Mouse (Mus musculus) hindbrain, postnatal 0 days (tissue): ENCODE results near the gene Rtel1. TPM values are rescaled to one million over a fixed set of nuclear protein-coding genes. Genes with fewer than 3 reads are reported as not detected.

Source experiments
- ATAC-seq: fragments of 200-750 bp; cut with Nextera tagmentation; 2 replicates; pipeline ENCODE4 v1.8.0; 2017; ENCODE audit warnings: mild to moderate bottlenecking, moderate TSS enrichment, moderate library complexity
- DNase-seq: peaks from one replicate; pipeline ENCODE4 v3.0.0-alpha.2; 2015; ENCODE audit warnings: low spot score
- H3K27ac ChIP-seq: fragments of 300-500 bp; sonication (generic); 2 replicates; pipeline ENCODE4 v1.5.1; 2014; ENCODE audit warnings: mild to moderate bottlenecking
- H3K27me3 ChIP-seq: fragments of 300-500 bp; sonication (generic); 2 replicates; pipeline ENCODE4 v1.6.1; 2014; ENCODE audit warnings: low read length, mixed read lengths; ENCODE audit not compliant: insufficient read depth
- H3K36me3 ChIP-seq: fragments of 300-500 bp; sonication (generic); 2 replicates; pipeline ENCODE4 v1.6.1; 2014; ENCODE audit warnings: low read length, mixed read lengths; ENCODE audit not compliant: insufficient read depth
- H3K4me1 ChIP-seq: fragments of 300-500 bp; sonication (generic); 2 replicates; pipeline ENCODE4 v1.6.1; 2014; ENCODE audit warnings: antibody characterized with exemption, low read length, mixed read lengths; ENCODE audit not compliant: insufficient read depth
- H3K4me2 ChIP-seq: fragments of 300-500 bp; sonication (generic); 2 replicates; pipeline ENCODE4 v1.6.1; 2014; ENCODE audit warnings: low read depth, mild to moderate bottlenecking, low read length, moderate library complexity, mixed read lengths
- H3K4me3 ChIP-seq: fragments of 300-500 bp; sonication (generic); 2 replicates; pipeline ENCODE4 v1.5.1; 2014; ENCODE audit warnings: low read length
- H3K9ac ChIP-seq: fragments of 300-500 bp; sonication (generic); replicated peaks from 2 replicates; pipeline ENCODE4 v1.6.1; 2014; ENCODE audit warnings: mild to moderate bottlenecking, low read length, moderate library complexity, mixed read lengths
- H3K9me3 ChIP-seq: fragments of 300-500 bp; sonication (generic); 2 replicates; pipeline ENCODE4 v1.6.1; 2016; ENCODE audit warnings: low read length, mixed read lengths
- CTCF ChIP-seq: IDR thresholded peaks from 2 replicates; pipeline ENCODE4 v1.5.1; 2016; ENCODE audit warnings: antibody characterized with exemption, control low read depth, low read depth
- WGBS: fragments of 180-500 bp; shearing (Covaris S2); extraction: QIAGEN DNeasy Blood & Tissue Kit; methylation state at CpG from one replicate; pipeline ENCODE4 v1.1.7; 2014; 5-methylcytosine and 5-hydroxymethylcytosine counted together
- polyA plus RNA-seq: library from polyadenylated mRNA; unstranded; fragments of >200 nt; fragmentation: Nextera tagmentation; extraction: Ambion mirVana; gene quantifications from 2 replicates; pipeline ENCODE4 v1.2.1, GENCODE M21; 2015
- total RNA-seq: library from RNA; depleted of rRNA; stranded (reverse); fragments of >200 nt; gene quantifications from 2 replicates; pipeline ENCODE4 v1.2.3, GENCODE M21; 2014

Rtel1 gene
- total and polyA plus RNA-seq, 2 experiments from 2014 or later = 21.6 to 97.2 TPM

- DNase-seq = peak; percentile 87
- WGBS = 13% methylated on average over 30 of the region's 30 CpGs
- Histone ChIP-seq H3K9ac (0 out of 2 replicates have a peak overlapping the region, but pooled peaks have one; percentile 21), H3K27ac (no peak overlapping the region), H3K4me3 (no peak overlapping the region), H3K4me1 (peaks cover 4% of the 10 kb centered on the region; the same call in 1 of the 2 replicates), H3K36me3 (peaks cover 25% of the 10 kb centered on the region), H3K4me2 (no peak overlapping the region), H3K9me3 (no peaks in the 10 kb centered on the region), H3K27me3 (no peaks in the 10 kb centered on the region)
- ATAC-seq = peak; percentile 64
- peak; percentile 77 for TF ChIP-seq CTCF
Measured at GRCm38 (mm10) chr2:181307144-181307804, 12.3 kb upstream of the Rtel1 start.

- no peak for ATAC-seq
- H3K4me1 ChIP-seq = peaks cover 4% of the 10 kb centered on the region; the same call in 1 of the 2 replicates
- H3K27me3 ChIP-seq = no peaks in the 10 kb centered on the region
- H3K9ac ChIP-seq = peak overlapping the region; percentile 88; the same call in 1 of the 2 replicates
- peak overlapping the region; percentile 73 for H3K4me2 ChIP-seq
- H3K9me3 ChIP-seq = no peaks in the 10 kb centered on the region
- DNase-seq = no peak
- H3K27ac ChIP-seq = peak overlapping the region; percentile 90; the same call in 1 of the 2 replicates
- H3K36me3 ChIP-seq = peaks cover 17% of the 10 kb centered on the region
- peak overlapping the region; percentile 85 for H3K4me3 ChIP-seq
- no peak for TF ChIP-seq CTCF
- WGBS = 49% methylated on average over 3 of the region's 3 CpGs
Measured at GRCm38 (mm10) chr2:181312435-181312834, 7.1 kb upstream of the Rtel1 start.

GRCm38 (mm10) chr2:181313006-181313343, 6.6 kb upstream of the Rtel1 start:
- peak overlapping the region; percentile 88 for H3K9ac ChIP-seq

GRCm38 (mm10) chr2:181313344-181314079, 6.0 kb upstream of the Rtel1 start:
- peak; percentile 57 for DNase-seq
- Histone ChIP-seq H3K4me2 (peak overlapping the region; percentile 73), H3K9me3 (no peaks in the 10 kb centered on the region), H3K36me3 (peaks cover 8% of the 10 kb centered on the region), H3K27ac (peak overlapping the region; percentile 90), H3K4me1 (peaks cover 4% of the 10 kb centered on the region; the same call in 1 of the 2 replicates), H3K4me3 (peak overlapping the region; percentile 85), H3K9ac (peak overlapping the region; percentile 88), H3K27me3 (no peaks in the 10 kb centered on the region)
- 1% methylated on average over 35 of the region's 35 CpGs for WGBS
- peak; percentile 79 for ATAC-seq
- TF ChIP-seq CTCF = no peak

More at GRCm38 (mm10) chr2:181313006-181313343, 6.6 kb upstream of the Rtel1 start:
- Histone ChIP-seq H3K4me2 (peak overlapping the region; percentile 73), H3K36me3 (peaks cover 14% of the 10 kb centered on the region), H3K4me1 (peaks cover 4% of the 10 kb centered on the region; the same call in 1 of the 2 replicates), H3K27me3 (no peaks in the 10 kb centered on the region), H3K4me3 (peak overlapping the region; percentile 85), H3K27ac (peak overlapping the region; percentile 90), H3K9me3 (no peaks in the 10 kb centered on the region)
- WGBS = 10% methylated on average over 5 of the region's 5 CpGs
- no peak; the same call in 1 of the 2 replicates for ATAC-seq
- DNase-seq = no peak
- no peak for TF ChIP-seq CTCF

GRCm38 (mm10) chr2:181314080-181314810, 5.3 kb upstream of the Rtel1 start, which contains the start of gene Stmn3:
Gene Stmn3 (minus strand): TSS chr2:181314500.
- WGBS = 2% methylated on average over 23 of the region's 23 CpGs
- DNase-seq = peak; percentile 85
- H3K4me2 ChIP-seq = peak within 1 kb of the TSS; percentile 73
- H3K9ac ChIP-seq = peak within 1 kb of the TSS; percentile 88
- H3K36me3 ChIP-seq = 0 out of 2 replicates have a peak, but pooled peaks cover under 1% of the 10 kb centered on the region
- peaks cover 4% of the 10 kb centered on the region; the same call in 1 of the 2 replicates for H3K4me1 ChIP-seq
- H3K9me3 ChIP-seq = no peaks in the 10 kb centered on the region
- no peaks in the 10 kb centered on the region for H3K27me3 ChIP-seq
- ATAC-seq = peak; percentile 92
- peak within 1 kb of the TSS; percentile 85 for H3K4me3 ChIP-seq
- no peak for TF ChIP-seq CTCF
- peak within 1 kb of the TSS; percentile 90 for H3K27ac ChIP-seq

GRCm38 (mm10) chr2:181320103-181320499, 562 bp downstream of the Rtel1 start:
- Histone ChIP-seq H3K36me3 (peaks cover 24% of the 10 kb centered on the region), H3K9ac (peak overlapping the region; percentile 55), H3K9me3 (no peaks in the 10 kb centered on the region), H3K4me3 (peak overlapping the region; percentile 63), H3K4me1 (0 out of 2 replicates have a peak, but pooled peaks cover 6% of the 10 kb centered on the region), H3K27ac (0 out of 2 replicates have a peak overlapping the region, but pooled peaks have one; percentile 64), H3K4me2 (peak overlapping the region; percentile 77), H3K27me3 (no peaks in the 10 kb centered on the region)
- ATAC-seq (no peak), DNase-seq (no peak)
- WGBS = 18% methylated on average over 7 of the region's 7 CpGs
- TF ChIP-seq CTCF = 0 out of 2 replicates have a peak, but pooled peaks have one; percentile 5
